Mouse (Mus musculus): ENCODE measurements at regions not wholly inside any gene's neighbourhood (a gene's known extent, or its start where the extent isn't known, plus 50 kb on each side); places are given as distances from the start of the nearest gene placed in this dataset.

- no peak for DNase-seq (ENCODE audit: low read depth, low spot score)
Observed at GRCm38 (mm10) chr10:67608033-67608432, 59.3 kb upstream of the Ado start.

- no peak for DNase-seq (ENCODE audit: low read depth, low spot score)
Observed at GRCm38 (mm10) chr10:67607297-67608032, 58.7 kb upstream of the Ado start.

- no peak for DNase-seq (ENCODE audit: low read depth, low spot score)
Observed at GRCm38 (mm10) chr10:67606739-67607138, 58.0 kb upstream of the Ado start.

- no peak for DNase-seq (ENCODE audit: low read depth, low spot score)
Observed at GRCm38 (mm10) chr10:67599390-67599789, 50.6 kb upstream of the Ado start.

GRCm38 (mm10) chr10:67598590-67599047 lies 49.9 kb upstream of the Ado start:
- DNase-seq (ENCODE audit: low read depth, low spot score): no peak
